Mouse (Mus musculus): Measurements from ENCODE around the gene Ell3. TPM values are rescaled to one million over a fixed set of nuclear protein-coding genes. Genes with fewer than 3 reads are reported as not detected.
A peak's percentile ranks its signal among the peaks of the same experiment; 100 is the strongest.

Gene Ell3
- polyA plus RNA-seq, 1 experiment, result 0.25 TPM

DNA sequence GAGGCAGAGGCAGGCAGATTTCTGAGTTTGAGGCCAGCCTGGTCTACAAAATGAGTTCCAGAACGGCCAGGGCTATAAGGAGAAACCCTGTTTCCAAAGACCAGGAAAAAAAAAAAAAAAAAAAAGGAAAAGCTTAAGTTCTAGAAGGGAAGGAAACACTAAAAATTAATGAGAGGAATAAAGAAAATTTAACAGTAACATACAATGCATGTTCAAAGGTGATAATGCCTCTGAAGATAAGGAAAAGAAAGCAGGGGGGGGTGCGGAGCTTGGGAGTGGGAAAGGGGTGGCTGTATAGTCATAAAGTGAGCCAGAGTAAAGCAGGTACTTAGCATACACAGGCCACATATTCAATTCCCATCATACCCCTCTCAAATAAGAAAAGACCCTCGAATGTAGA is 1.0 kb upstream of the Ell3 start:
- no peak for DNase-seq (ENCODE audit: low read depth)
- TF ChIP-seq CTCF (IDR thresholded peaks at IDR 0.05; ENCODE audit: borderline replicate concordance, extremely low read depth, insufficient read depth, insufficient read length) (no peak), POLR2A (IDR thresholded peaks at IDR 0.05; ENCODE audit: borderline replicate concordance, extremely low read depth, insufficient read depth, insufficient read length, poor library complexity, severe bottlenecking) (no peak)

- TF ChIP-seq CTCF (IDR thresholded peaks at IDR 0.05; ENCODE audit: borderline replicate concordance, extremely low read depth, insufficient read depth, insufficient read length) (no peak), POLR2A (IDR thresholded peaks at IDR 0.05; ENCODE audit: borderline replicate concordance, extremely low read depth, insufficient read depth, insufficient read length, poor library complexity, severe bottlenecking) (no peak)
- DNase-seq (ENCODE audit: low read depth), result peak; percentile 40
These were observed 1.1 kb downstream of the Ell3 start for GRCm38 (mm10) chr2:121443068-121443349.

DNA sequence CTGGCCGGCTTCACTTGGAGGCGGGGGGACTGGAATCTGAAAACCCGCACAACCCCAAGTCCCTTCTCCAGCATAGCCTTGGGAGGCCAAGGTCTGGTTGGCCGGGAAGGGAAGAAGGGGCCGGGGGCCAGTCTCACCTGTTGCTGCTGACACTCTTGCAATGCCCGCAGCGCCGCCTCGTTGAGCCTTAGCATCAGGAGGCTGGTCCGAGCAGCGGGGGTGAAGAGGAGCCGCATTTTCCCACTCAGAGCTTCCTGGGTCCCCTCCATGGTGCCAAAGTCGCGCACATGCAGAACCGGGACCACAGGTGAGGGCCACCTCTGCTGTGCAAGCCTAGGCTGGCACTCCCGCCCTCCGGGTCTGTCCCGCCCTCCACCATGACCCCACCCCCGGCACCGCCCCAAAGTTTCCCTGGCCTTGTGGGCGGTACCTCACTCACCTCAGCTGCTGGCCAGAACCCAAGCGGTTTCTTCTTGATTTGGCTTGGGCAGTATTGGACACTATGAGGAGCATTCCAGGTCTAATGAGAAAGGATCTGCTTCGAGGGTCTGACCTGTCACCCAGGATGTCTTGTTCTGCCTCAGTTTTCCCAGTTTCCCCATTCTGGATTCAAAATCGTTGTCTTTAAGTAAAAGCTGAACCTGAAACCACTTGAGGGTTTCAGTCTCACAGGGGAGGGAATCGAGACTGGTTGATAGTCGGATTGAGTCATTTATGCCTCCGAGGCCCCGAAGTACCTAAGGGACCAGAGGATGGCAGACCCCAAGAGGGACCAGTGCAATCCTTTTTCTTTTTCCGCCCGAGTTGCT is 1.6 kb downstream of the Ell3 start:
- TF ChIP-seq POLR2A (IDR thresholded peaks at IDR 0.05; ENCODE audit: borderline replicate concordance, extremely low read depth, insufficient read depth, insufficient read length, poor library complexity, severe bottlenecking) (no peak), CTCF (IDR thresholded peaks at IDR 0.05; ENCODE audit: borderline replicate concordance, extremely low read depth, insufficient read depth, insufficient read length) (no peak)
- peak; percentile 19 for DNase-seq (ENCODE audit: low read depth)

DNA sequence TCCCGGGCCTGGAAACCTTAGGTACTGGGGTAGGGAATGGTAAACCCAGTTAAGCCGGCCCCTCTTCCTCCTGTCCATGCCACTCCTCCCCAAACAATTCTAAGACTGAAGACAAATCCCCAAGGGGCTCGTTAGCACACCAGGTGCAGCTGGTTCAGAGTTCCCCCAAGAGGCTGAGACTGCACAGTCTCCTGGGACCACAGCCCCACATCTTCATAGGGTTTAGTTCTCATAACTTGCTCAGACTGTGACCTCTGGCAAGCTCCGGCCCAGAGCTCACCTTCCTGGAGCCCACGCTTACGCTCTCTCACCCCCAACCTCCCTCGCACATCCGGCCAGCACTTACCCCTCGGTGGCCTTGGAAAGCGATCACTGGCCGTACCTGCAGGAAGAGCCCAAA is 2.3 kb downstream of the Ell3 start:
- DNase-seq (ENCODE audit: low read depth), result no peak
- TF ChIP-seq POLR2A (IDR thresholded peaks at IDR 0.05; ENCODE audit: borderline replicate concordance, extremely low read depth, insufficient read depth, insufficient read length, poor library complexity, severe bottlenecking) (no peak), CTCF (IDR thresholded peaks at IDR 0.05; ENCODE audit: borderline replicate concordance, extremely low read depth, insufficient read depth, insufficient read length) (no peak)

GRCm38 (mm10) chr2:121440834-121441605 is 3.1 kb downstream of the Ell3 start:
- TF ChIP-seq CTCF (IDR thresholded peaks at IDR 0.05; ENCODE audit: borderline replicate concordance, extremely low read depth, insufficient read depth, insufficient read length) (no peak), POLR2A (IDR thresholded peaks at IDR 0.05; ENCODE audit: borderline replicate concordance, extremely low read depth, insufficient read depth, insufficient read length, poor library complexity, severe bottlenecking) (no peak)
- DNase-seq (ENCODE audit: low read depth), result no peak

GRCm38 (mm10) chr2:121439746-121440145 is 4.3 kb downstream of the Ell3 start:
- TF ChIP-seq POLR2A (IDR thresholded peaks at IDR 0.05; ENCODE audit: borderline replicate concordance, extremely low read depth, insufficient read depth, insufficient read length, poor library complexity, severe bottlenecking), result no peak
- TF ChIP-seq CTCF (IDR thresholded peaks at IDR 0.05; ENCODE audit: borderline replicate concordance, extremely low read depth, insufficient read depth, insufficient read length), result no peak
- no peak for DNase-seq (ENCODE audit: low read depth)

- DNase-seq (ENCODE audit: low read depth), result peak; percentile 42
- no peak for TF ChIP-seq CTCF (IDR thresholded peaks at IDR 0.05; ENCODE audit: borderline replicate concordance, extremely low read depth, insufficient read depth, insufficient read length)
- TF ChIP-seq POLR2A (IDR thresholded peaks at IDR 0.05; ENCODE audit: borderline replicate concordance, extremely low read depth, insufficient read depth, insufficient read length, poor library complexity, severe bottlenecking), result no peak
These were observed 9.2 kb downstream of the Ell3 start for GRCm38 (mm10) chr2:121434854-121435253.

GRCm38 (mm10) chr2:121425890-121426289 is 18.2 kb downstream of the Ell3 start:
- DNase-seq (ENCODE audit: low read depth), result no peak
- TF ChIP-seq POLR2A (IDR thresholded peaks at IDR 0.05; ENCODE audit: borderline replicate concordance, extremely low read depth, insufficient read depth, insufficient read length, poor library complexity, severe bottlenecking) (no peak), CTCF (IDR thresholded peaks at IDR 0.05; ENCODE audit: borderline replicate concordance, extremely low read depth, insufficient read depth, insufficient read length) (no peak)

GRCm38 (mm10) chr2:121423166-121423565 is 20.9 kb downstream of the Ell3 start:
- DNase-seq (ENCODE audit: low read depth), result no peak

DNA sequence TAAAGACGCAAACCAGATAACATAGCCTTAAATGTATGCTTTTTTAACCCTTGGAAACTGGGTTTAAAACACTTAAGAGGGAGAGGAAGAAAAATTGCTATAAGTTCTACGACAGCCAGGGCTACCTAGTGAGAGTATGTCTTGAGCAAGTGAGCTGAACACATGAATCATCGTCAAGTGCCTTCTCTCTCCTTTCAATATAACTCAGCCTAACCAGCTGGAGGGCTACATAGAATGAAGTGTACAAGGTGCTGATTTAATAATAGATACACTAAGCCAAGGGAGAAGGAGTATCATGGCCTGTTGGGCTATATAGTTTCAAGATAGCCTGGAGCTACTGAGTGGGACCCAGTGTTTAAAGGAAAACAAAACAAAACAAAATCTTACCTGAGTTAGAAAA is 25.6 kb downstream of the Ell3 start:
- no peak for DNase-seq (ENCODE audit: low read depth)
- TF ChIP-seq POLR2A (IDR thresholded peaks at IDR 0.05; ENCODE audit: borderline replicate concordance, extremely low read depth, insufficient read depth, insufficient read length, poor library complexity, severe bottlenecking), result no peak
- TF ChIP-seq CTCF (IDR thresholded peaks at IDR 0.05; ENCODE audit: borderline replicate concordance, extremely low read depth, insufficient read depth, insufficient read length), result no peak

More at GRCm38 (mm10) chr2:121423166-121423565, 20.9 kb downstream of the Ell3 start:
- no peak for TF ChIP-seq CTCF (IDR thresholded peaks at IDR 0.05; ENCODE audit: borderline replicate concordance, extremely low read depth, insufficient read depth, insufficient read length)
- no peak for TF ChIP-seq POLR2A (IDR thresholded peaks at IDR 0.05; ENCODE audit: borderline replicate concordance, extremely low read depth, insufficient read depth, insufficient read length, poor library complexity, severe bottlenecking)

- DNase-seq (ENCODE audit: low read depth), result no peak
- TF ChIP-seq CTCF (IDR thresholded peaks at IDR 0.05; ENCODE audit: borderline replicate concordance, extremely low read depth, insufficient read depth, insufficient read length) (no peak), POLR2A (IDR thresholded peaks at IDR 0.05; ENCODE audit: borderline replicate concordance, extremely low read depth, insufficient read depth, insufficient read length, poor library complexity, severe bottlenecking) (no peak)
These were observed 27.7 kb downstream of the Ell3 start for GRCm38 (mm10) chr2:121416356-121416755.
